Mouse (Mus musculus) ovary, adult 2 months (tissue): ENCODE measurements around the gene Cdr1. TPM values are rescaled to one million over a fixed set of nuclear protein-coding genes. Genes with fewer than 3 reads are reported as not detected.

Experiments
- polyA plus RNA-seq: library from polyadenylated mRNA; depleted of rRNA; stranded (reverse); fragments of >200 nt; gene quantifications from 2 replicates; pipeline ENCODE4 v1.2.3, GENCODE M21; 2012; rRNA removed

The Cdr1 gene
- polyA plus RNA-seq, result not detected in 2 replicates

GRCm38 (mm10) chrX:61185458-61185857 lies at the start of gene Cdr1:
Cdr1 (minus strand) TSS chrX:61185558.

